Mouse (Mus musculus): Measurements from ENCODE around the gene Mylk4. TPM values are rescaled to one million over a fixed set of nuclear protein-coding genes. Genes with fewer than 3 reads are reported as not detected.

Gene Mylk4
- total RNA-seq, 2 experiments from 2014 or later, result 560 to 1,240 TPM

GRCm38 (mm10) chr13:32707894-32708293 lies 75.9 kb downstream of the Mylk4 start:
- DNase-seq, result no peak

GRCm38 (mm10) chr13:32706651-32707288 lies 77.0 kb downstream of the Mylk4 start:
- DNase-seq, result no peak

- no peak for DNase-seq
Observed at GRCm38 (mm10) chr13:32705315-32705714, 78.4 kb downstream of the Mylk4 start.

GRCm38 (mm10) chr13:32704911-32705310 lies 78.8 kb downstream of the Mylk4 start:
- DNase-seq, result no peak

- no peak for DNase-seq
Observed at GRCm38 (mm10) chr13:32701564-32701963, 82.2 kb downstream of the Mylk4 start.

- DNase-seq, result no peak
Observed at GRCm38 (mm10) chr13:32699376-32699775, 84.4 kb downstream of the Mylk4 start.

- no peak for DNase-seq
Observed at GRCm38 (mm10) chr13:32698956-32699355, 84.8 kb downstream of the Mylk4 start.

GRCm38 (mm10) chr13:32693886-32694455 lies 89.8 kb downstream of the Mylk4 start:
- DNase-seq, result no peak

- no peak for DNase-seq
Observed at GRCm38 (mm10) chr13:32692563-32692962, 91.2 kb downstream of the Mylk4 start.

GRCm38 (mm10) chr13:32690279-32690678 lies 93.5 kb downstream of the Mylk4 start:
- DNase-seq, result no peak

GRCm38 (mm10) chr13:32680868-32681515 lies 102.8 kb downstream of the Mylk4 start:
- DNase-seq, result peak; percentile 26

- DNase-seq, result no peak
Observed at GRCm38 (mm10) chr13:32680121-32680551, 103.6 kb downstream of the Mylk4 start.

- no peak for DNase-seq
Observed at GRCm38 (mm10) chr13:32678998-32679397, 104.8 kb downstream of the Mylk4 start.

- DNase-seq, result no peak
Observed at GRCm38 (mm10) chr13:32670782-32671181, 113.0 kb downstream of the Mylk4 start.

- peak; percentile 28 for DNase-seq
Observed at GRCm38 (mm10) chr13:32668296-32668695, 115.5 kb downstream of the Mylk4 start.

GRCm38 (mm10) chr13:32667386-32667785 lies 116.4 kb downstream of the Mylk4 start:
- no peak for DNase-seq

- no peak for DNase-seq
Observed at GRCm38 (mm10) chr13:32662041-32662440, 121.7 kb downstream of the Mylk4 start.

- DNase-seq, result peak; percentile 29
Observed at GRCm38 (mm10) chr13:32660294-32660693, 123.5 kb downstream of the Mylk4 start.

GRCm38 (mm10) chr13:32659271-32659670 lies 124.5 kb downstream of the Mylk4 start:
- DNase-seq, result no peak

- no peak for DNase-seq
Observed at GRCm38 (mm10) chr13:32657583-32657982, 126.2 kb downstream of the Mylk4 start.
